Mouse (Mus musculus) neural tube, embryonic 13.5 days (tissue): ENCODE measurements around the gene Kras. TPM values are rescaled to one million over a fixed set of nuclear protein-coding genes. Genes with fewer than 3 reads are reported as not detected.

Source experiments
- ATAC-seq: fragments of 200-750 bp; cut with Nextera tagmentation; 2 replicates; pipeline ENCODE4 v1.8.0; 2017; ENCODE audit warnings: low read depth, mild to moderate bottlenecking, moderate TSS enrichment, moderate library complexity
- H3K27ac ChIP-seq: fragments of 300-500 bp; sonication (generic); replicated peaks from 2 replicates; pipeline ENCODE4 v1.5.1; 2015; ENCODE audit warnings: moderate library complexity, mild to moderate bottlenecking, inconsistent platforms
- H3K27me3 ChIP-seq: fragments of 300-500 bp; sonication (generic); 2 replicates; pipeline ENCODE4 v1.6.1; 2015; ENCODE audit warnings: mild to moderate bottlenecking, inconsistent platforms
- H3K36me3 ChIP-seq: fragments of 300-500 bp; sonication (generic); 2 replicates; pipeline ENCODE4 v1.6.1; 2015; ENCODE audit warnings: mild to moderate bottlenecking, inconsistent platforms
- H3K4me1 ChIP-seq: fragments of 300-500 bp; sonication (generic); replicated peaks from 2 replicates; pipeline ENCODE4 v1.6.1; 2015; ENCODE audit warnings: inconsistent platforms
- H3K4me2 ChIP-seq: fragments of 300-500 bp; sonication (generic); 2 replicates; pipeline ENCODE4 v1.6.1; 2015; ENCODE audit warnings: inconsistent platforms, mild to moderate bottlenecking, moderate library complexity
- H3K4me3 ChIP-seq: fragments of 300-500 bp; sonication (generic); 2 replicates; pipeline ENCODE4 v1.5.1; 2015; ENCODE audit warnings: mild to moderate bottlenecking, inconsistent platforms
- H3K9ac ChIP-seq: fragments of 300-500 bp; sonication (generic); 2 replicates; pipeline ENCODE4 v1.6.1; 2015; ENCODE audit warnings: moderate library complexity, mild to moderate bottlenecking, inconsistent platforms
- H3K9me3 ChIP-seq: fragments of 300-500 bp; sonication (generic); 2 replicates; pipeline ENCODE4 v1.6.1; 2016; ENCODE audit warnings: inconsistent platforms
- WGBS: fragments of 180-500 bp; shearing (Covaris S2); methylation state at CpG from one replicate; pipeline ENCODE4 v1.1.7; 2015; 5-methylcytosine and 5-hydroxymethylcytosine counted together
- polyA plus RNA-seq: library from polyadenylated mRNA; unstranded; fragments of >200 nt; fragmentation: Nextera tagmentation; extraction: Ambion mirVana; gene quantifications from 2 replicates; pipeline ENCODE4 v1.2.1, GENCODE M21; 2015

Kras gene
- polyA plus RNA-seq, 1 experiment from 2014 or later, result 81.3 TPM

- Histone ChIP-seq H3K4me2 (no peak overlapping the region), H3K4me3 (no peak overlapping the region), H3K4me1 (peaks cover 7% of the 10 kb centered on the region), H3K36me3 (peaks cover 32% of the 10 kb centered on the region), H3K27me3 (no peaks in the 10 kb centered on the region), H3K9ac (no peak overlapping the region), H3K9me3 (no peaks in the 10 kb centered on the region), H3K27ac (no peak overlapping the region)
- WGBS, result 63% methylated on average over 1 of the region's 1 CpGs
- ATAC-seq, result no peak
Measured at GRCm38 (mm10) chr6:145242521-145242920, 7.5 kb downstream of the Kras start.

- WGBS, result 95% methylated on average over 6 of the region's 6 CpGs
- Histone ChIP-seq H3K4me2 (no peak overlapping the region), H3K27ac (no peak overlapping the region)
Measured at GRCm38 (mm10) chr6:145240285-145240684, 9.8 kb downstream of the Kras start.

GRCm38 (mm10) chr6:145237148-145237547 is 12.9 kb downstream of the Kras start:
- Histone ChIP-seq H3K9ac (no peak overlapping the region), H3K4me1 (no peaks in the 10 kb centered on the region), H3K4me3 (no peak overlapping the region), H3K4me2 (no peak overlapping the region), H3K9me3 (no peaks in the 10 kb centered on the region), H3K27ac (no peak overlapping the region), H3K27me3 (no peaks in the 10 kb centered on the region), H3K36me3 (peaks cover 14% of the 10 kb centered on the region)
- WGBS, result 85% methylated on average over 4 of the region's 4 CpGs
- ATAC-seq, result no peak

More at GRCm38 (mm10) chr6:145240285-145240684, 9.8 kb downstream of the Kras start:
- Histone ChIP-seq H3K36me3 (peaks cover 19% of the 10 kb centered on the region), H3K27me3 (no peaks in the 10 kb centered on the region), H3K9me3 (no peaks in the 10 kb centered on the region), H3K4me3 (no peak overlapping the region), H3K4me1 (no peaks in the 10 kb centered on the region), H3K9ac (no peak overlapping the region)
- ATAC-seq, result no peak

GRCm38 (mm10) chr6:145235367-145235766 is 14.7 kb downstream of the Kras start:
- Histone ChIP-seq H3K4me1 (no peaks in the 10 kb centered on the region), H3K9me3 (no peaks in the 10 kb centered on the region), H3K4me3 (no peak overlapping the region), H3K4me2 (no peak overlapping the region), H3K27ac (no peak overlapping the region), H3K9ac (no peak overlapping the region), H3K36me3 (peaks cover 21% of the 10 kb centered on the region), H3K27me3 (no peaks in the 10 kb centered on the region)
- 89% methylated on average over 6 of the region's 6 CpGs for whole genome bisulfite sequencing
- no peak for ATAC-seq

GRCm38 (mm10) chr6:145234391-145234790 is 15.6 kb downstream of the Kras start:
- peaks cover 18% of the 10 kb centered on the region for H3K36me3 ChIP-seq
- H3K27me3 ChIP-seq, result no peaks in the 10 kb centered on the region
- no peak for ATAC-seq
- no peaks in the 10 kb centered on the region for H3K4me1 ChIP-seq
- 53% methylated on average over 1 of the region's 1 CpGs for WGBS
- no peak overlapping the region for H3K4me2 ChIP-seq
- no peak overlapping the region for H3K4me3 ChIP-seq
- no peak overlapping the region for H3K9ac ChIP-seq
- H3K9me3 ChIP-seq, result no peaks in the 10 kb centered on the region
- no peak overlapping the region for H3K27ac ChIP-seq

GRCm38 (mm10) chr6:145226296-145226695 is 23.7 kb downstream of the Kras start:
- ATAC-seq, result no peak
- WGBS, result 91% methylated on average over 3 of the region's 3 CpGs

GRCm38 (mm10) chr6:145224246-145224645 is 25.8 kb downstream of the Kras start:
- no peak overlapping the region for H3K9ac ChIP-seq
- no peaks in the 10 kb centered on the region for H3K27me3 ChIP-seq
- no peak overlapping the region for H3K4me3 ChIP-seq
- no peak overlapping the region for H3K27ac ChIP-seq
- H3K9me3 ChIP-seq, result no peaks in the 10 kb centered on the region
- H3K36me3 ChIP-seq, result peaks cover 14% of the 10 kb centered on the region
- no peak for ATAC-seq
- WGBS, result 93% methylated on average over 6 of the region's 6 CpGs
- no peaks in the 10 kb centered on the region for H3K4me1 ChIP-seq
- H3K4me2 ChIP-seq, result no peak overlapping the region

More at GRCm38 (mm10) chr6:145226296-145226695, 23.7 kb downstream of the Kras start:
- H3K4me3 ChIP-seq, result no peak overlapping the region
- H3K9ac ChIP-seq, result no peak overlapping the region
- H3K27me3 ChIP-seq, result no peaks in the 10 kb centered on the region
- no peaks in the 10 kb centered on the region for H3K4me1 ChIP-seq
- H3K27ac ChIP-seq, result no peak overlapping the region
- H3K36me3 ChIP-seq, result peaks cover 14% of the 10 kb centered on the region
- no peaks in the 10 kb centered on the region for H3K9me3 ChIP-seq
- H3K4me2 ChIP-seq, result no peak overlapping the region

- H3K9me3 ChIP-seq, result no peaks in the 10 kb centered on the region
- no peak overlapping the region for H3K4me3 ChIP-seq
- H3K27ac ChIP-seq, result no peak overlapping the region
- H3K27me3 ChIP-seq, result no peaks in the 10 kb centered on the region
- H3K4me2 ChIP-seq, result no peak overlapping the region
- peaks cover 21% of the 10 kb centered on the region for H3K36me3 ChIP-seq
- 86% methylated on average over 3 of the region's 3 CpGs for WGBS
- H3K4me1 ChIP-seq, result peaks cover 12% of the 10 kb centered on the region
- H3K9ac ChIP-seq, result no peak overlapping the region
- ATAC-seq, result no peak
Measured at GRCm38 (mm10) chr6:145215826-145216225, 34.2 kb downstream of the Kras start.

GRCm38 (mm10) chr6:145213916-145214315 is 36.1 kb downstream of the Kras start:
- no peak overlapping the region for H3K27ac ChIP-seq
- no peak overlapping the region for H3K4me2 ChIP-seq
- no peaks in the 10 kb centered on the region for H3K9me3 ChIP-seq
- H3K4me3 ChIP-seq, result no peak overlapping the region
- ATAC-seq, result no peak
- 81% methylated on average over 2 of the region's 2 CpGs for WGBS
- peaks cover 11% of the 10 kb centered on the region for H3K36me3 ChIP-seq
- no peak overlapping the region for H3K9ac ChIP-seq
- H3K27me3 ChIP-seq, result no peaks in the 10 kb centered on the region
- H3K4me1 ChIP-seq, result peaks cover 19% of the 10 kb centered on the region

GRCm38 (mm10) chr6:145211376-145212305 is 38.4 kb downstream of the Kras start:
- H3K9ac ChIP-seq, result peak overlapping the region; percentile 88
- peak overlapping the region; percentile 95 for H3K27ac ChIP-seq
- ATAC-seq, result peak; percentile 24
- no peaks in the 10 kb centered on the region for H3K27me3 ChIP-seq
- H3K4me1 ChIP-seq, result peaks cover 19% of the 10 kb centered on the region
- WGBS, result 3% methylated on average over 21 of the region's 21 CpGs
- no peaks in the 10 kb centered on the region for H3K9me3 ChIP-seq
- peak overlapping the region; percentile 85 for H3K4me2 ChIP-seq
- 0 out of 2 replicates have a peak, but pooled peaks cover 3% of the 10 kb centered on the region for H3K36me3 ChIP-seq
- H3K4me3 ChIP-seq, result peak overlapping the region; percentile 73

- Histone ChIP-seq H3K4me3 (peak within 1 kb of the TSS; percentile 73), H3K9me3 (no peaks in the 10 kb centered on the region), H3K4me2 (peak within 1 kb of the TSS; percentile 85), H3K4me1 (peaks cover 19% of the 10 kb centered on the region), H3K27ac (peak within 1 kb of the TSS; percentile 95), H3K36me3 (no peaks in the 10 kb centered on the region), H3K9ac (peak within 1 kb of the TSS; percentile 88), H3K27me3 (no peaks in the 10 kb centered on the region)
- under 1% methylated on average over 36 of the region's 36 CpGs for WGBS
- peak; percentile 100 for ATAC-seq
Measured at GRCm38 (mm10) chr6:145210816-145211338, 39.2 kb downstream of the Kras start, which contains the start of the genes Casc1 and Etfrf1. Gene Casc1 (minus strand): TSS chr6:145211005. Gene Etfrf1 (plus strand): TSS chr6:145211134.

GRCm38 (mm10) chr6:145210056-145210680 is 39.9 kb downstream of the Kras start:
- Histone ChIP-seq H3K9me3 (no peaks in the 10 kb centered on the region), H3K27ac (peak overlapping the region; percentile 35)

More at GRCm38 (mm10) chr6:145210056-145210680, 39.9 kb downstream of the Kras start:
- peak overlapping the region; percentile 73 for H3K4me3 ChIP-seq
- no peaks in the 10 kb centered on the region for H3K27me3 ChIP-seq
- peak overlapping the region; percentile 39; the same call in 1 of the 2 replicates for H3K9ac ChIP-seq
- peak; percentile 3; the same call in 1 of the 2 replicates for ATAC-seq
- no peaks in the 10 kb centered on the region for H3K36me3 ChIP-seq
- H3K4me1 ChIP-seq, result peaks cover 19% of the 10 kb centered on the region
- peak overlapping the region; percentile 57 for H3K4me2 ChIP-seq
- 31% methylated on average over 8 of the region's 8 CpGs for WGBS
